Mouse (Mus musculus): ENCODE measurements around the gene Tert.

Gene Tert

GRCm38 (mm10) chr13:73679311-73679710 lies 52.6 kb downstream of the Tert start:
- DNase-seq: no peak

- DNase-seq: no peak
These were observed 53.7 kb downstream of the Tert start for GRCm38 (mm10) chr13:73680394-73680793.

- no peak for DNase-seq
These were observed 55.5 kb downstream of the Tert start for GRCm38 (mm10) chr13:73682226-73682625.

GRCm38 (mm10) chr13:73683682-73684081 lies 57.0 kb downstream of the Tert start:
- no peak for DNase-seq

GRCm38 (mm10) chr13:73684412-73684811 lies 57.7 kb downstream of the Tert start:
- DNase-seq: no peak

DNA sequence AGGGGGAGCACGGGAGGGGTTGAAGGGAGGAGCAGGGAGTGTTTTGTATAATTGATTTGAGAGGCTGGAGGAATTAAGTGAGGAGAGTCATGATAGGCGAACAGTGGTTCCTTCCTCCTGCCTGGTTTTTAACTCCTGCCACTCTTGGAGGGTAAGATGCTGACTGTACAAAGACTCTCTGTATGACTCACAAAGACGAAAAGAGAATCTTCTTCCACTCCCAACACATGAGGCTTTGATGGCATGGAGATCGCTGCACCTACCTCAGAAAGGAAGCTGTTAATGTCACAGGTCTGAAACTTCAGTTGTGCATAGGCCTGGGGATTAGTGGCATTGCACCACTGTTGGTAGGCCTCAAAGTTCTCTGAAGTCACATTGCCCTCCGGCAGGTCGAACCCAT lies 58.8 kb downstream of the Tert start:
- DNase-seq: no peak

GRCm38 (mm10) chr13:73687601-73688000 lies 60.9 kb downstream of the Tert start:
- DNase-seq: no peak

- no peak for DNase-seq
These were observed 62.2 kb downstream of the Tert start for GRCm38 (mm10) chr13:73688934-73689333.

- peak; percentile 67 for DNase-seq
These were observed 65.6 kb downstream of the Tert start for GRCm38 (mm10) chr13:73692249-73692868.

DNA sequence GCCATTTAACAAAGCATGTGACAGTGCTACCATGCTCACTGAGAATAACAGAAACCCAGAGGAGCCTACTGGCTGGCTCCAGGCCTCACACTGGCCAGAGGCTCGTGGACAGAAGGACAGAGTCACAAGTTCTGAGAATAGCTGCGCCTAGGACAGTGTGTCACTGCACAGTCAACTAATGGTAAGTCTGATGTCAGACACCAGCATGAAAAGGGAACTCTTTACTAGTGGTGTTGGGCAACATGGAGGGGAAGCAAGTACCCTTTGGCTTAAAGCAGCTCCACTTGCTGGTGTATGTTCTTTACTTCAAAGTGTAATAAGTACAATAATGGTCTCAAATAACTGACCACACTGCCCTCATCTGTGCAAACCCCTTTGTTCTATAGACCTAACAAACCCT lies 66.6 kb downstream of the Tert start:
- DNase-seq: no peak

- DNase-seq: no peak
These were observed 68.3 kb downstream of the Tert start for GRCm38 (mm10) chr13:73694972-73695371.

GRCm38 (mm10) chr13:73696529-73696928 lies 69.8 kb downstream of the Tert start:
- DNase-seq: no peak
